Mouse (Mus musculus) lung, adult 18-20 months (tissue): ENCODE results near the gene Gm20867.
"Not testable (repeated sequence)": the region's sequence is repeated elsewhere in the genome, so short reads cannot be mapped to it uniquely, and the experiment has no call there.

Experiments
- DNase-seq, 2 experiments: peaks; one replicate each; pipeline ENCODE4 v3.0.0; 2022; ENCODE audit warnings: mixed read lengths in 2 of 2

Gm20867 gene

GRCm38 (mm10) chrY:77963104-77963503, at the start of gene Gm20867:
TSS of gene Gm20867 (minus strand) at chrY:77963204.
- not testable (repeated sequence) for DNase-seq
